Mouse (Mus musculus) megakaryocyte progenitor cell, adult 5-6 weeks (primary cell): ENCODE data around the gene Mlana. TPM values are rescaled to one million over a fixed set of nuclear protein-coding genes. Genes with fewer than 3 reads are reported as not detected.
A peak's percentile ranks its signal among the peaks of the same experiment; 100 is the strongest.

Source experiments
- ATAC-seq: replicated peaks from 2 replicates; pipeline ENCODE4 v1.8.0; 2016; ENCODE audit warnings: mild to moderate bottlenecking, moderate TSS enrichment, inconsistent platforms; ENCODE audit not compliant: poor library complexity
- total RNA-seq, 2 experiments: library from RNA; stranded (forward) in 1 of 2; stranded (reverse) in 1 of 2; fragments of 157-497, 149-512 nt in 1 of 2; fragments of 200-1000 nt in 1 of 2; gene quantifications; 2 replicates each; pipeline versions ENCODE4 v1.2.3 to v1.2.4; 2015 to 2017

Gene Mlana
- total RNA-seq (2015) (not detected in 2 replicates), total RNA-seq (2017) (not detected in 2 replicates)

DNA sequence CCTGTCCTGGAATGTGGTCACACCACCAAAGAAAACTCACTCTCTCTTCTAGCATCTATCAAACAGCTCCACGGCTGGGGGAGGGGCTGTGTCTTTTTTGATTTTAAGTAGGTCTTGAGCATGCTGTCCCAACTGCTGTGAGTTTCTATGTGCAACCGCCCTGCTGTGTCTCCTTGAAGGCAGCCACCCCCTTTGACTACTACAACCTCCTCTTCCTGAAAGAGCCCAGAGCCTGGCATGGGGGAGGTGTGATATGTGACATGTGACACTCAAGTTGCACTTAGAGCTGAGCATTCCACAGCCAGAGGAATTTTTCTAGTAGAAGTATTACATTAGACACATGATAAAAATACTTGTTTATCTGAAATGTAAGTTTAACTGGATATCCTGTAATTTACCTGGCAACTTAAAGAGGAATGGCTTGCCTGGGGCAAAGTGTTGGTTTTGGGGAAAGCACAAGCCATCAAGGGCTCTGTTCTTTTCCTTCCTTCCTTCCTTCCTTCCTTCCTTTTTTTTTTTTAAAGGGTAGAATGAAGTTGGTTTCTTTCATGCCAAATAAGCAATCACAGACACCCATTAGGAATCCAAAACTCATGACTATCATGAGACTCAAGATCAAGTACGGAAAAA is at the start of gene Mlana:
Gene Mlana (plus strand): TSS at position 580 of the 630 bp plus-strand sequence.
- no peak for ATAC-seq

DNA sequence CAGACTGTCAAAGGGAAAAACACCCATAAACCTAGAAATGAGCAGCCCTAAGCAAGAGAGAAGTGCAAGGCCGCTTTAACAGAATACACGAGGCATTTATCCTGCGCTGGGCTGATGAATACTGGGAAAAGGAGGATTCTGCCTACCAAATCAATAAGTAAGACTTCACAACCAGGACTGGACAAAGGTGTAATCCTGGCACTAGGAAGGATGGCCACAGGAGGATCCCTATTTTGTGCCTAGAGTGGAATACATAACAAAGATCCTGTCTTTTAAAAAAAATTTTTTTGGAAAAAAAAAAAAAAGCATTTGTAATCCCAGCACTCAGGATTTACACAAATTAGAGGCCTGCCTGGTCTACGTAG is 49.1 kb upstream of the Mlana start:
- no peak for ATAC-seq

DNA sequence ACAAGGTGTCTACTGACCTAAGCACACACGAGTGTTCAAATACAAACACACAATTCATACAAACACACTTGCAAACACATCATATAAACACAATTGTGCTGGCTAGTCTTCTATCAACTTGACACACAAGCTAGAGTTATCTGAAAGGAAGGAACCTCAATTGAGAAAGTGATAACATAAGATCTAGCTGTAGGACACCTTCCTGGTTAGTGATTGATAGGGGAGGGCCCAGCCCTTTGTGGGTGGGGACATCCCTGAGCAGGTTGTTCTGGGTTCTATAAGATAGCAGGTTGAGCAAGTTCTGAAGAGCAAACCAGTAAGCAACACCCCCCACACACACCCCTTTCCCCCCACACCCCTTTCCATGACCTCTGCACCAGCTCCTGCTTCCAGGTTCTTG is 47.9 kb upstream of the Mlana start:
- no peak for ATAC-seq

DNA sequence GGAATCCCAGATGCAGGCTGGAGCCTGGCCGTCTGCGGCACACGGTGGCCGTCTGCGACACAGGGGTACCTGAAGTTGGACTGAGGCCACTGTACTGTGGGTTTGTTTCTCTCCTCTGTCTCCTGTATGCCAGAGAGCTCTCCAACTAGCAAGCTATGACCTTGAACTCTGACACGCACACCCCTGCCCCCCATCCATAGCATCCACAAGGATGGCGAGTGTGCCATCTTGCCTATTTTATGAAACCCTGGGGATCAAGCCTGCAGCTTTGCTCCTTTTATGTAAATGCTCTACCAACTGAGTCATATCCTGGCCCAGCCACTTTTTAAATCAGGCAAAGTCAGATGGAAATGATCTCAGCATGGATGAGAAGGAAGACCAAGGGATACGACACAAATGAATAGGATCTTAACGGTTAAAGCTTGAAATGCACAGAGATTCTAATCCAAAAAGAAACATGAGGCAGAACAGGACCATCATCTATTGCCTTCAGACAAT is 43.8 kb upstream of the Mlana start:
- no peak for ATAC-seq

DNA sequence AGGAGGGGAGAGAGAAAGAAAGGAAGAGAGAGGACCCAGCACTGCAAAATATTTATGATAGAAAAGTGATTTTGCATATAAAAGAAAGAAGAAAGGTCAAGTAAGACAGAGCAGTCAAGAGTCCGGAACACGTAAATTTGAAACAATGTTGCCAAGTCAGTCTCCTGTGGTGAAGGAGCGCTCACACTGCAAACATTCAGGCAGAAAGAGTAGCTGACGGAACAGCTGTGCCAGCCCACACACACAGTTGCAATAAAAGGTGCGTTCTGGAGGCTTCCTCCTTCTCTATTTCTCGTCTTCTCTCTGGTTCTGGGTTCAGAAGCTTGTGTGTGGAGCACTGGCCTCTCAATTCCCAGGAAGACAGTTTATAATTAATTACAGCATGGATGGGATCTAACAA is 42.5 kb upstream of the Mlana start:
- ATAC-seq = no peak

DNA sequence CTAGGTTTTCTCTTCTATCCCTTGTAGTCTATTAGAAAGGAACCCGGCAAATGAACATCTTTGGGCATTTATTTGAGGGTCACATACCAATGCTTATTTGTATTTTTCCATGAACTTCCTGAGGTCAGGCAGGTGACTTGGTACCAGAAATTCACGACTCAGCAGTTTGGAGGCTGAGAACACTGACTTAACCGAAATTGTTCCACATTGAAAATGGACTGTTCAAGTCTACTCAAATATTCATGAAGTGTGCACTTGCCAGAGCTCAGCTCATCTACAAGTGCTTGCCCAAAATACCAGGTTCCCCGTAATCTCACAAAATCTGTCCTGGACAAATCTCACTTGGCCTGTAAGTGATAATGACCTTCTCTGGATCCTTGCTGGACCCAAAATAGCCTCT is 41.6 kb upstream of the Mlana start:
- no peak for ATAC-seq

DNA sequence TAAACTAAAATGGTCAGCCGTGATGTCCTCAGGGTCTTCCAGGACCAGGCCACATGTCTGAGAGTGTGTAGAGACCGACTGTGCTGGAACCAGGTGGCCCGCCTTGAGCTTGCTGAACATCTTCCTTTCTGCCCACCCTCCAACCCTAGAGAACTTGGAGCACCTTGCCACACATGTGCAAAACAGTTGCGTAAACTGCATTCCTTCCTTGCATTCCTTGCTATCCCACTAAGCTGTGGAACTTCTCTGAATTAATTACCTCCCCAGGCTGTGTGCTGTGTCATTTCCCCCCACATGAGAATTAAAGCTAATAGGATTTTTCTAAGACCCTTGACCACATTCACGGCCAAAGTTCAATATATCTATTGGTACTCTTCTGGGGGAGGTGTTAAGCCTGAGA is 41.0 kb upstream of the Mlana start:
- ATAC-seq = no peak

DNA sequence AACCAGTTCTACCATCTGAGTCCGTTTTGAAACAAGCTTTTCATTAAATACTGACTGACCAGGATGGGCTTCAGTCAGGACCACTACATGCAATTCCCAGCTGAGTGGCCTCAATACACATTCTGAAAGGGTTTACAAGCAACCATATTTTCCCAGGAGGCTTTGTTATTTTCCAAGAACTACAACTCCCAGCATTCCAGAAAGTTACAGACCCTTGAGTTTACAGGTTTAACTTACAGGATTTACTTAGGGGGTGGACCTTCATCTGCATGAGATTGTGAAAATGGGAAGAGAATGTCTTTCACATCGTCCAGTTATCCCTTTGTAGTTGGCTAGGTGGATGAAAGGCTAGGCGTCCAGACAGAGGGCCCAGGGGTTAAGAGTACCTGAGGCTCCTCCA is 40.6 kb upstream of the Mlana start:
- no peak for ATAC-seq

DNA sequence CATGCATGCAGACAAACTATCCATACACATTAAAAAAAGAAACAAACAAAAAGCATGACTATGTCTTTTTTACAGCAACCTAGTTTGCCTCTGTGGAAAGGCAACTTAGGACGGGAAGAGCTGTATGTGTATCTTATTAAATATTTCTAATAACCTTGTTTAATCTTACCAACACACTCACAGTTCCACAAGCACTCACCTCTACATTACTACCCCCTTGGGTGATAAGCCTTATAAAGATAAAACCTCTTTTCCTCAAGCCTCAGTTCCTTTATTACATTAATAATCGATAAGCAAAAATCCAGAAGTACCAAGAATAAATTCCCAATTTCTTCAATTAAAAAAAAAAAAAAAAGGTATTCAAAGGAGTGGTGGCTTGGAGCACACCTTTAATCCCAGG is 40.1 kb upstream of the Mlana start:
- ATAC-seq = no peak

DNA sequence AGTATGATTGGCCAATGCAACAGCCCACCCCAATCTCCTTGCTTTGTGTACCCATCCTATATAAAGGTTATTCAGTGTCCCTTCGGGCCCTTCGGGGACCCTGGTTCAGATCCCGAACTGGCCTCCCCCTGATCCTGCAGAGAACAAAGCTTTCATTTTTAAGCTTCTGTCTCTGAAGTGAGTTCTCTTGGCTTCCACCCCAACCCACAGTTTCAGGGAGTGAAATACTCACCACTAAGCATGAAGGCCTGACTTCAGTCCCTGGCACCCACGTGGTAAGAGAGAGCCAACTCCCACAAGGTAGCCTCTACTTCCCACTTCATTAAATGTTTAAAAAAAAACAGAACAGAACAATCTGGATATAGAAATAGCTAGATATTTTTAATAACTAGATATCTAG is 38.8 kb upstream of the Mlana start:
- no peak for ATAC-seq

DNA sequence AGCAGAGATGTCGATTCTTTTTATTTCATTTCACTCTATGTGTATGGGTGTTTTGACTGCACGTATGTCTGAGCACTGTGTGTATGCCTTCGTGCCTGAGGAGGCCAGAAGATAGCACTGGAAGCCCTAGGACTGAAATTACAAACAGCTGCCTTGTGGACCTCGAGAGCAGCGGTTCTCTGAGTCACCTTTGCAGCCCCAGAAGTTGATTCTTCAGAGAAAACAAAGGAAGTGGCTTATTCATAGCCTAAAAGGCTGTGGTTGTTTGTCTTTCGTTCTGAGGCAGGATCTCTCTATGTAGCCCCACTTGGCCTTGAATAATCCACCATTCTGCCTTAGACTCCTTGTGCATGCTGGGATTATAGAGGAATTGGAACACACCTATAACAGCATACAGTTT is 37.9 kb upstream of the Mlana start:
- ATAC-seq = no peak

DNA sequence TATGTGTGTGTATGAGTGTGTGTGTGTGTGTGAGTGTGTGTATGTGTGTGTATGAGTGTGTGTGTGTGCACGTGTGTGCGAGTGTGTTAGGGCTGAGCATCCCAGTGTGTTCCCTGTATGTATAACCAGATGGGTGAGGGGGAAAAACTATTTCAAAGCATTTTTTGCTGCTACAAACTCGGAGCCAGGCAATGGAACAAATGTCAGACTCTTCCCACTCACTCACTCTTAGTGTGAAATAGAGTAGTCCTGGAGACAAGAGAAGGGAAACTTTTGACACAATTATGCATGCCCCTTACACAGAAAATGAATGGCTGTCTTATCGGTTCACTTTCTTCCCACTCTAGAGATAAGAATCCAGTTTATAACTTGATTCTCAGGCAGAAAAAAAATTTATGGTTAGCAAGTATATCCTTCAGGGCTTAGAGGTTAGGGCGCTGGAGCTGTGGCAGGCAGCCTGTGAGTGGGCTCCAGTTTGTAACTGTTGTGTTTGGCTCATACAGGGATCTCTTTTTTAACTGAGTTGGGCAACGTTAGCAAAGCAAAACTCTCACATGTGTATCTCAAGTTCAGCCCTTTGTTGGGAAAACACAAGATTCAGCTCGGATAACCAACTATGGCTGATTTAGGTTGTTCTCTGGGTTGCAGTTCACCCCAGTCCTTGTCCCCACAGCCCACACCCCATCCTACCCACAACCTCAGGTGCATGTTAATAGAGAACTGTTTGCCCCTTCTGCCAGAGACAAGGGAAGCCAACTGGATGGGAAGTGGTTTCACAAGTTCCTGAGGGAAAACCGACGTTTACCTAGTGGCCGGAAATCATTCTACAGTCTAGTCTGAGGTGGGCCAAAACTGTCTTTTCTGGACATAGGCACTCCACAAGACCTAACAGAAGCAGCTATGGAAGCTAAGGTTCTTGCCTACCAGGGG is 36.5 kb upstream of the Mlana start:
- ATAC-seq = peak; percentile 44

DNA sequence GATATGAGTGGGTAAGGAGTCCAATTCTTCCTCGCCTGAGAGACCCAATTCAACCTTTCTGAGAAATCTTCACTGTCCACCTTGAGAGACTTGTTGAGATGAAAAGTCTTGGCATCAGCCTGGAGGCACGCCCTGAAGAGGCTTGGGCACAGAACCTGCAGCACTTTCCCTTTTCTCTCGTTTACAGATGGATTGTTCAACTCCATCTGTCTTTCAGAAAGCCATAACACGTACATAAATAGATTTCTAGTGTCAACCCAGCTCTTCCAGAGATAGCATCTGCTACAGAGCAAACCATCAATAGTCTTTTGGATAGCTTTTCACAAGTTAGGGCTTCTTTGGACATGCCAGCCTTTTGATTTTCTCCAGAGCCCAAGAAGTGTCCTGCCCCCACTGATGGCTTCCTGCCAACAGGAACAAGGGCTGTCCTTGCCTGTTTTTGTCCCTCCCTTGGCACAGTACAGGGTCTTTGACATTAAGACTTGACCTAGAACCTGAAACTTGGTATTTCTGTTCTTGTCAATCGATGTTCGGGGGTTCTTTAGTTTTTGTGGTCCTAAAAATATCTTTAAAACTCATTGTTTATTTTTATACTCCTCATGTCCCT is 35.5 kb upstream of the Mlana start:
- ATAC-seq = no peak

DNA sequence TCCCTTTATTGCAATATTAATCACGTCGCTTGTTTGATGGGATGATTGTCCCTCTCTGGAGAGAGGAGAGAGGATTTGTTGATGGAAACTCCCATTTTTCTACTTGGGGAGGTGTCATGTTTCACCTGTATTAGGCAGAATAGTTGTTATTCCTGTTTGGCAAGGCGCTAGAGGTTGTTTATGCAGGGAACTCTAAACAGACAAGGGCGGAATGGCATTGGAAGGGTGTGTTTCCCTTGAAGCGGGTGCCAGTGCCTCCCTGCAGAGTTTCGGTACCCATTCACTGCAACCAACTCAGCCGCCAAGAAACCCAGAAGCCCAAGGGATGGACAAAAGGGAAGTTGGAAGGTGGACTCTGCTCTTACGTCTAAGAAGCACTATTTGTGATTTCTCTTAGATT is 33.8 kb upstream of the Mlana start:
- no peak for ATAC-seq

DNA sequence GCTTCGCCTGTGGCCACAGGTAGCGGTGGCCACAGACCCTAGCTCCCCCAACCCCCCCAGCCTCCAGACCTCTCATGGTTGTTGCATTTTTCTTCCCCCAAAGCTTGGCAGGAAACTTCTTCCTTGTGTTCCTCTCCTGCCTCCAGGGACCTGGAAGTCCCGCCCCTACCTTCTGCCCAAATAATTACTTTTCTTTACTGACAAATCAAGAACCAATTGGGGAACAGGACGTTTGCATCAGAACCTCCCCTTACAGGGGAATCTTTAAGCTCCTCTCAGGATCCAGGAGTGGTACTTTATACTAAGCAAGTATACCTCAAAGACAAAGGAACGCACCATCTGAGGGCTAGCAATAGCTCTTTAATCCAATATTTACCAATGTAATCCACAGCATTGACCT is 32.7 kb upstream of the Mlana start:
- ATAC-seq = no peak

DNA sequence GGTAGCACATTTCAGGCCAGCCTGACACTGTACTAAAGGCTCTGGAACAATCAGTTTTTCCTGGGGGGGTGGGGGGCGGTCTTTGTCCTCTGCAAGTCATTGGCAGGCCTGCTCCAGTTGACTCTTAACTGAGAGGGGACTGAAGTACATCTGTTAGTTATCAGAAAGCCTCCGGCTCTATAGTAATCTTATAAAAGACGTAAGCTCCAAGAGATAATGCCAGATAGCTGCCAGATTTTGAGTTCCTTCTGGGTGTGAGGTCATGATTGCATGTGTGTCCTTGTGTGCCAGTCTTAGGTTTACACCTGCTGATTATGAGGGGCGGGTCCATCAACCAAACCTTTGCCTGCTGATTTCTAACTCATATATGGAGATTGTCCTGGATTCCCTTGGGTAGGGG is 31.5 kb upstream of the Mlana start:
- no peak; the same call in 1 of the 2 replicates for ATAC-seq

DNA sequence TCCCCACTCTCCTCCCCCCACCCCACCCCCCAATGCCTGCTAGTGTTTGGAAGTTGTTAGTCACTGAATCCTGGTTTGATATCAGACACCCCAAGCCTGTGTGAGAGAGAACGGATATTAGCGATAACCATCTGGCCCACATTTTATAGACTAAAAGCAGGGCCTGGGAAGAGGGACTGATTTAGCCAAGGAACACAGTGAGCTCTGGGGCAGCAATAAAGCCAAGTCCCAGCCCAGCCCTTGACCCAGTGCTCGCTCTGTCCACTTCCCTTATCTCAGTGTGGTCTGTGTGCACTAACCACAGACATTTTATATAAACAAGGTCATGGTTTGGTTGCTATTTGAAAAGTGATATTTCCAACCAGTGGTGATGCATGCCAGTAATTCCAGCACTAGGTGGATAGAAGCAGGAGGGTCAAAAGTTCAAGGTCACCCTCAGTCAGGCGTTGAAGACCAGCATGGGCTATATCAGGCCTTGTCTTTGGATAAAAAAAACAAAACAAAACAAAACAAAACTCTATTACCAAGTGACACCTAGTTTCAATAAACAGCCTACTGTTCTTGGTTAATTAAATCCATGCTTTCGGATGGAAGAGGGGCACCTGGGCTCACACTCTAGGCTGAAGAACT is 30.5 kb upstream of the Mlana start:
- peak; percentile 46; the same call in 1 of the 2 replicates for ATAC-seq

DNA sequence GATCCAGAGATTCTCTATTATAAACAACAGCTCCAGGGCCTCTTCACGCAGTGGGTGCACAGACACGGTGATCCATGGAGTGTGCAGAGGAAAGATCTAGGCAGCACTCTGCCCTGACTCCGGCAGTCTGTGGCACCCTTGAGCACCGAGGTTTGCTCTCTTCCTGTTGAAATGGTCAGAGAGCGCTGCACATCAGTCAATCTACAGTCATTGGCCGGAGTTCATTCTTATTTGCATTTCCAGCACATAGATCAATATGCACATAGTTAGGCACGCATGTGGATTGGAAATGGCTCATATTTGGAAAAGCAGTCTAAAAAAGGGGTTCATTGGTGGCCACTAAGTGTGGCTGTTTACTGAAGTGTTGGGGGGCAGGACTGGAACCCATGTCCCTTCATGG is 29.5 kb upstream of the Mlana start:
- no peak for ATAC-seq

DNA sequence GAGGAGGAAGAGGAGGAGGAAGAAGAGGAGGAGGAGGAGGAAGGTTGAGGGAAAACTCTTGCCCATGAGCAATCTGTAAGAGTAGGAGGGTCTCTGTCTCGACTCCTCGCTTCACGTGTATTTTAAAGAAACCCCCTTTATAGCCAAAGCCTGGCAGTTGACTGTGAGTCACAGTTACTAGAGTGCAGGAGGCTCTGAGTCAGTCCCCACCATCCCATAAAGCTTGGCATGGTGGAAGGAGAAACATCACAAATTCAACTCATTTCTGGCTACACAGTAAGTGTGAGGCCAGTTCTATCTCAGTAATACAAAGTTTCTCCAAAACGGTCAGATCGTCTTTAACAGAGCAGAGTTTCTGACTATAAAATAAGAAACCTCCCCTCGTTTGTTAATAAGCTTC is 27.4 kb upstream of the Mlana start:
- no peak for ATAC-seq

DNA sequence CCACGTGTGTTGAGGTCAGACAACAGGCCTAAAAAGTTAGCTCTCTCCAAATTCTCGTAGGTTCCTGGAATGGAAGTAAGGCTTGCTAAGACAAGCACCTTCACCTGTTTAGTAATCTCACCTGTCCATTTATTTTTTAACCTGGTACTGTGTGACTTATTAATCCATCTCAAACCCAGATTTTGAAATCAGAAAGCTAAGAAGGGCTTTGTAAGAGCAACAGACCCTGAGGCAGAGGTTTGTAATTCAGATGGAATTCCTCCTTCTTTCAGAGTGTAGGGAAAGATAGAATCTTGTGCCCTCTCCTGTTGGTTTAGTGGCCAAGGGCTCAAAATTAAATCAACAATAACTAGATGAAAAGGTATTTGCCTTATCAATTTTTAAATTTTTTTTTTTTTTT is 26.5 kb upstream of the Mlana start:
- ATAC-seq = no peak

DNA sequence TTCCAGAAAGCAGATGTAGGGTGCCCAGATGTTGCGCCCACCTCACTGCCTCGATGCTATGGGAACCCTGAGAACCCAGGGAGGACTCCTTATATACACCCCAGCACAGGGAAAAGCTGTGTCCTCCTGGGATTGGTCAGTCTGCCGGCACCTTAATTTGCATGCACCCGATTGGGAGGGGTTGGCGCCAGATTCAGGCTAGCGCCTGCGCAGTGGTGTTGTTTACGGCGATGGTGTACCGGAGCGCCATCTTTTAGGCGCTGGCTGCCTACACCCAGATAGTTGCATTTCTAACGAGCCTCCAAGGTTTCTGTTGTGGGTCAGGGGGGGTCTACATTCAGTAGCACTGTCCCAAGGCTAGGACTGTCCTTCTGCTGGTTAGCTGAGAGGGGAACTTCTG is 25.0 kb upstream of the Mlana start:
- ATAC-seq = no peak
